Mouse (Mus musculus) heart, adult 2 months (tissue): ENCODE measurements around the gene Zfp273.

Experiments
- CTCF ChIP-seq: fragments of 200-600 bp; IDR thresholded peaks from 2 replicates; pipeline ENCODE4 v1.8.1; 2022; ENCODE audit warnings: antibody characterized with exemption, mild to moderate bottlenecking, moderate library complexity
- POLR2A ChIP-seq: fragments of 200-500 bp; IDR thresholded peaks from 2 replicates; pipeline ENCODE4 v1.6.1; 2011; ENCODE audit warnings: mild to moderate bottlenecking, low read depth, low read length, control low read depth; ENCODE audit not compliant: insufficient read depth

GRCm38 (mm10) chr13:67857317-67857716 lies 43.8 kb downstream of the Zfp273 start:
- TF ChIP-seq POLR2A (no peak), CTCF (no peak)
